Mouse (Mus musculus): Measurements from ENCODE around the gene Ly6g6c. TPM values are rescaled to one million over a fixed set of nuclear protein-coding genes. Genes with fewer than 3 reads are reported as not detected.

Gene Ly6g6c
- polyA plus RNA-seq, 1 experiment from 2014 or later, result not detected

- H3K36me3 ChIP-seq, result no peaks in the 10 kb centered on the region
- ATAC-seq (ENCODE audit: low FRiP score, low read depth), result no peak
- H3K27me3 ChIP-seq, result no peaks in the 10 kb centered on the region; the same call in 1 of the 2 replicates
- WGBS, result 82% methylated on average over 6 of the region's 6 CpGs
- H3K27ac ChIP-seq (replicated peaks), result no peak overlapping the region
- no peak overlapping the region for H3K9ac ChIP-seq (replicated peaks)
- H3K9me3 ChIP-seq, result no peaks in the 10 kb centered on the region
- H3K4me1 ChIP-seq, result peaks cover 5% of the 10 kb centered on the region
- no peak overlapping the region for H3K4me3 ChIP-seq
- no peak overlapping the region for H3K4me2 ChIP-seq (replicated peaks)
Measured at GRCm38 (mm10) chr17:35034896-35035295, 30.3 kb upstream of the Ly6g6c start.

- ATAC-seq (ENCODE audit: low FRiP score, low read depth), result no peak
- 88% methylated on average over 11 of the region's 11 CpGs for WGBS
- Histone ChIP-seq H3K36me3 (no peaks in the 10 kb centered on the region), H3K27ac (replicated peaks) (no peak overlapping the region), H3K4me3 (no peak overlapping the region), H3K4me1 (no peaks in the 10 kb centered on the region), H3K27me3 (no peaks in the 10 kb centered on the region), H3K9ac (replicated peaks) (no peak overlapping the region), H3K9me3 (no peaks in the 10 kb centered on the region), H3K4me2 (replicated peaks) (no peak overlapping the region)
Measured at GRCm38 (mm10) chr17:35039121-35039873, 25.9 kb upstream of the Ly6g6c start.

- peaks cover 30% of the 10 kb centered on the region for H3K4me1 ChIP-seq
- 89% methylated on average over 4 of the region's 4 CpGs for WGBS
- no peak for ATAC-seq (ENCODE audit: low FRiP score, low read depth)
Measured at GRCm38 (mm10) chr17:35043794-35044193, 21.4 kb upstream of the Ly6g6c start.

GRCm38 (mm10) chr17:35044904-35045806 lies 20.0 kb upstream of the Ly6g6c start:
- H3K27me3 ChIP-seq, result no peaks in the 10 kb centered on the region
- H3K4me3 ChIP-seq, result peak overlapping the region; percentile 53; the same call in 1 of the 2 replicates
- H3K9ac ChIP-seq (replicated peaks), result peak overlapping the region; percentile 81; the same call in 1 of the 2 replicates
- peaks cover 44% of the 10 kb centered on the region for H3K4me1 ChIP-seq
- no peak for ATAC-seq (ENCODE audit: low FRiP score, low read depth)
- H3K4me2 ChIP-seq (replicated peaks), result peak overlapping the region; percentile 91
- no peak overlapping the region for H3K27ac ChIP-seq (replicated peaks)
- no peaks in the 10 kb centered on the region for H3K9me3 ChIP-seq
- H3K36me3 ChIP-seq, result no peaks in the 10 kb centered on the region
- WGBS, result 92% methylated on average over 7 of the region's 7 CpGs

More at GRCm38 (mm10) chr17:35043794-35044193, 21.4 kb upstream of the Ly6g6c start:
- Histone ChIP-seq H3K36me3 (no peaks in the 10 kb centered on the region), H3K4me2 (replicated peaks) (no peak overlapping the region), H3K4me3 (no peak overlapping the region), H3K9me3 (no peaks in the 10 kb centered on the region), H3K27me3 (no peaks in the 10 kb centered on the region), H3K9ac (replicated peaks) (no peak overlapping the region), H3K27ac (replicated peaks) (no peak overlapping the region)

GRCm38 (mm10) chr17:35045807-35046680 lies 19.1 kb upstream of the Ly6g6c start:
- peak; percentile 75 for ATAC-seq (ENCODE audit: low FRiP score, low read depth)
- Histone ChIP-seq H3K4me2 (replicated peaks) (peak overlapping the region; percentile 91), H3K36me3 (no peaks in the 10 kb centered on the region), H3K9me3 (no peaks in the 10 kb centered on the region), H3K4me3 (peak overlapping the region; percentile 53), H3K27me3 (no peaks in the 10 kb centered on the region), H3K9ac (replicated peaks) (peak overlapping the region; percentile 81), H3K4me1 (peaks cover 48% of the 10 kb centered on the region), H3K27ac (replicated peaks) (peak overlapping the region; percentile 79)
- 7% methylated on average over 43 of the region's 48 CpGs for WGBS

- no peaks in the 10 kb centered on the region for H3K27me3 ChIP-seq
- 2% methylated on average over 33 of the region's 33 CpGs for WGBS
- peak within 1 kb of the TSS; percentile 79 for H3K27ac ChIP-seq (replicated peaks)
- H3K36me3 ChIP-seq, result no peaks in the 10 kb centered on the region
- H3K4me3 ChIP-seq, result peak within 1 kb of the TSS; percentile 53
- no peaks in the 10 kb centered on the region for H3K9me3 ChIP-seq
- H3K4me2 ChIP-seq (replicated peaks), result peak within 1 kb of the TSS; percentile 91
- peak within 1 kb of the TSS; percentile 81 for H3K9ac ChIP-seq (replicated peaks)
- H3K4me1 ChIP-seq, result peaks cover 52% of the 10 kb centered on the region
- peak; percentile 98 for ATAC-seq (ENCODE audit: low FRiP score, low read depth)
Measured at GRCm38 (mm10) chr17:35046681-35047455, 18.3 kb upstream of the Ly6g6c start, which contains the start of gene Msh5. Gene Msh5, minus strand, starts transcription at chr17:35046745.

GRCm38 (mm10) chr17:35047688-35048087 lies 17.5 kb upstream of the Ly6g6c start:
- ATAC-seq (ENCODE audit: low FRiP score, low read depth), result no peak
- Histone ChIP-seq H3K4me3 (no peak overlapping the region), H3K9me3 (no peaks in the 10 kb centered on the region), H3K27ac (replicated peaks) (peak overlapping the region; percentile 61; the same call in 1 of the 2 replicates), H3K9ac (replicated peaks) (no peak overlapping the region), H3K36me3 (0 out of 2 replicates have a peak, but pooled peaks cover under 1% of the 10 kb centered on the region), H3K27me3 (no peaks in the 10 kb centered on the region), H3K4me2 (replicated peaks) (no peak overlapping the region), H3K4me1 (peaks cover 61% of the 10 kb centered on the region)
- 57% methylated on average over 1 of the region's 1 CpGs for WGBS

GRCm38 (mm10) chr17:35048149-35048931 lies 16.8 kb upstream of the Ly6g6c start:
- no peak overlapping the region; the same call in 1 of the 2 replicates for H3K4me2 ChIP-seq (replicated peaks)
- H3K4me1 ChIP-seq, result peaks cover 65% of the 10 kb centered on the region
- no peak overlapping the region for H3K9ac ChIP-seq (replicated peaks)
- H3K4me3 ChIP-seq, result no peak overlapping the region
- peaks cover 7% of the 10 kb centered on the region; the same call in 1 of the 2 replicates for H3K36me3 ChIP-seq
- no peaks in the 10 kb centered on the region for H3K9me3 ChIP-seq
- WGBS, result 39% methylated on average over 11 of the region's 11 CpGs
- no peaks in the 10 kb centered on the region for H3K27me3 ChIP-seq
- peak overlapping the region; percentile 61 for H3K27ac ChIP-seq (replicated peaks)
- no peak for ATAC-seq (ENCODE audit: low FRiP score, low read depth)

GRCm38 (mm10) chr17:35048932-35049440 lies 16.2 kb upstream of the Ly6g6c start:
- H3K4me1 ChIP-seq, result peaks cover 65% of the 10 kb centered on the region
- H3K9me3 ChIP-seq, result 0 out of 2 replicates have a peak, but pooled peaks cover 1% of the 10 kb centered on the region
- no peaks in the 10 kb centered on the region for H3K27me3 ChIP-seq
- no peak overlapping the region for H3K9ac ChIP-seq (replicated peaks)
- H3K4me2 ChIP-seq (replicated peaks), result peak overlapping the region; percentile 67
- no peak overlapping the region for H3K4me3 ChIP-seq
- 72% methylated on average over 5 of the region's 5 CpGs for WGBS
- peak overlapping the region; percentile 93 for H3K27ac ChIP-seq (replicated peaks)
- peaks cover 12% of the 10 kb centered on the region for H3K36me3 ChIP-seq
- ATAC-seq (ENCODE audit: low FRiP score, low read depth), result no peak

GRCm38 (mm10) chr17:35049561-35050016 lies 15.6 kb upstream of the Ly6g6c start, which contains the start of gene Clic1:
Gene Clic1, plus strand, starts transcription at chr17:35049966.
- 2% methylated on average over 11 of the region's 11 CpGs for WGBS
- Histone ChIP-seq H3K4me2 (replicated peaks) (peak within 1 kb of the TSS; percentile 67), H3K36me3 (peaks cover 18% of the 10 kb centered on the region), H3K27ac (replicated peaks) (peak within 1 kb of the TSS; percentile 93), H3K9me3 (0 out of 2 replicates have a peak, but pooled peaks cover 4% of the 10 kb centered on the region), H3K4me1 (peaks cover 65% of the 10 kb centered on the region), H3K4me3 (peak within 1 kb of the TSS; percentile 52), H3K27me3 (no peaks in the 10 kb centered on the region), H3K9ac (replicated peaks) (peak within 1 kb of the TSS; percentile 83)
- ATAC-seq (ENCODE audit: low FRiP score, low read depth), result no peak

Data from midbrain, embryonic 12.5 days (tissue).